Mouse (Mus musculus): ENCODE measurements around the gene Arfip2.

- TF ChIP-seq POLR2A (IDR thresholded peaks at IDR 0.05; ENCODE audit: insufficient read depth, low read depth, low read length): no peak
- no peak for TF ChIP-seq CTCF (IDR thresholded peaks at IDR 0.05)
- TF ChIP-seq EP300 (IDR thresholded peaks at IDR 0.05; ENCODE audit: insufficient read depth, low read depth, low read length): no peak
These were observed 25.8 kb downstream of the Arfip2 start for GRCm38 (mm10) chr7:105614400-105614799.

All from heart, adult 2 months (tissue).